Mouse (Mus musculus): Measurements from ENCODE around the gene Gpalpp1. TPM values are rescaled to one million over a fixed set of nuclear protein-coding genes. Genes with fewer than 3 reads are reported as not detected.

Gpalpp1 gene
- total and polyA plus RNA-seq, 3 experiments = 12.9 to 25.2 (median 20.2) TPM

GRCm38 (mm10) chr14:76099543-76099942, 11.0 kb downstream of the Gpalpp1 start:
- TF ChIP-seq USF2 (conservative IDR thresholded peaks at IDR 0.05; ENCODE audit: low read depth, low read length) (no peak), MYC (IDR thresholded peaks at IDR 0.05; ENCODE audit: low read depth, low read length) (no peak), MAFK (IDR thresholded peaks at IDR 0.05; ENCODE audit: insufficient replicate concordance, low read length) (no peak)
- in situ Hi-C loops (cut with MboI; ENCODE audit: low pct_ligation_motif_present, low pct_unique_long_range_greater_than_20kb, low sequenced_read_pairs) = no loop called here
- H3K36me3 ChIP-seq (replicated peaks in 1 of 2; ENCODE audit: control insufficient read depth in 1 of 2, insufficient read depth in 1 of 2, low read length in 1 of 2) = peaks cover 49 to 89% of the 10 kb centered on the region in 2 experiments

GRCm38 (mm10) chr14:76097815-76098214, 12.7 kb downstream of the Gpalpp1 start:
- no peaks in the 10 kb centered on the region for H3K27me3 ChIP-seq (replicated peaks)
- H3K4me1 ChIP-seq (ENCODE audit: control insufficient read depth in 1 of 2, insufficient read depth in 2 of 2) = peaks cover 0 to 4% of the 10 kb centered on the region in 2 experiments; a peak in 1 of 4 replicates
- TF ChIP-seq ETS1 (conservative IDR thresholded peaks at IDR 0.05; ENCODE audit: low read depth, low read length) (no peak), MEF2A (IDR thresholded peaks at IDR 0.05; ENCODE audit: borderline replicate concordance, low read depth, low read length) (no peak), SMC3 (IDR thresholded peaks at IDR 0.05; ENCODE audit: low read depth, low read length) (no peak), BHLHE40 (IDR thresholded peaks at IDR 0.05; ENCODE audit: low read depth, low read length) (no peak), JUN (IDR thresholded peaks at IDR 0.05; ENCODE audit: insufficient read depth, low read depth, low read length) (no peak), ZMIZ1 (IDR thresholded peaks at IDR 0.05; ENCODE audit: low read depth, low read length) (no peak), POLR2AphosphoS2 (IDR thresholded peaks at IDR 0.05; ENCODE audit: low read depth, low read length) (no peak), RAD21 (IDR thresholded peaks at IDR 0.05; ENCODE audit: low read depth, low read length) (no peak), MAZ (IDR thresholded peaks at IDR 0.05; ENCODE audit: low read depth, low read length) (no peak), GABPA (IDR thresholded peaks at IDR 0.05; ENCODE audit: insufficient replicate concordance, low read depth, low read length) (no peak), CTCF (conservative IDR thresholded peaks at IDR 0.05 in 1 of 2, IDR thresholded peaks at IDR 0.05 in 1 of 2; ENCODE audit: low read depth in 2 of 2, low read length in 2 of 2) (no peak), POLR2A (IDR thresholded peaks at IDR 0.05; ENCODE audit: low read depth, low read length) (no peak), SIN3A (IDR thresholded peaks at IDR 0.05; ENCODE audit: low read length) (no peak), ZKSCAN1 (IDR thresholded peaks at IDR 0.05; ENCODE audit: borderline replicate concordance, low read depth, low read length) (no peak), TBP (conservative IDR thresholded peaks at IDR 0.05; ENCODE audit: low read depth, low read length) (no peak), CHD1 (IDR thresholded peaks at IDR 0.05; ENCODE audit: low read depth, low read length) (no peak), MAX (IDR thresholded peaks at IDR 0.05; ENCODE audit: low read length) (no peak), MYC (IDR thresholded peaks at IDR 0.05; ENCODE audit: low read depth, low read length) (no peak)
- dilution Hi-C loops (cut with MboI; ENCODE audit: extremely low pct_ligation_motif_present, extremely low pct_unique_long_range_greater_than_20kb, low sequenced_read_pairs) (no loop called here), in situ Hi-C loops (cut with MboI; ENCODE audit: low pct_ligation_motif_present, low pct_unique_long_range_greater_than_20kb, low sequenced_read_pairs) (no loop called here)
- no peak overlapping the region for H3K9ac ChIP-seq (ENCODE audit: insufficient read depth, low read depth)
- peaks cover 49 to 90% of the 10 kb centered on the region in 2 experiments for H3K36me3 ChIP-seq (replicated peaks in 1 of 2; ENCODE audit: control insufficient read depth in 1 of 2, insufficient read depth in 1 of 2, low read length in 1 of 2)
- DNase-seq (ENCODE audit: extremely low read depth) = no peak
- no peak overlapping the region for H3K27ac ChIP-seq (ENCODE audit: insufficient read depth, low read depth)
- no peaks in the 10 kb centered on the region for H3K79me2 ChIP-seq (replicated peaks; ENCODE audit: control insufficient read depth, extremely low read depth, insufficient read depth, poor library complexity, severe bottlenecking)
- H3K9me3 ChIP-seq (replicated peaks; ENCODE audit: low read length) = no peaks in the 10 kb centered on the region
- no peak overlapping the region for H3K4me2 ChIP-seq (ENCODE audit: insufficient read depth, low read depth, poor library complexity, severe bottlenecking)
- no peak overlapping the region for H3K4me3 ChIP-seq (replicated peaks in 1 of 3; ENCODE audit: low read depth in 2 of 3, low read length in 2 of 3, poor library complexity in 1 of 3)

More at GRCm38 (mm10) chr14:76099543-76099942, 11.0 kb downstream of the Gpalpp1 start:
- Histone ChIP-seq H3K4me3 (replicated peaks in 1 of 3; ENCODE audit: low read depth in 2 of 3, low read length in 2 of 3, poor library complexity in 1 of 3) (no peak overlapping the region), H3K4me1 (ENCODE audit: control insufficient read depth in 1 of 2, insufficient read depth in 2 of 2) (no peaks in the 10 kb centered on the region), H3K9me3 (replicated peaks; ENCODE audit: low read length) (no peaks in the 10 kb centered on the region), H3K27ac (ENCODE audit: insufficient read depth, low read depth) (no peak overlapping the region), H3K9ac (ENCODE audit: insufficient read depth, low read depth) (no peak overlapping the region), H3K4me2 (ENCODE audit: insufficient read depth, low read depth, poor library complexity, severe bottlenecking) (no peak overlapping the region), H3K27me3 (replicated peaks) (no peaks in the 10 kb centered on the region), H3K79me2 (replicated peaks; ENCODE audit: control insufficient read depth, extremely low read depth, insufficient read depth, poor library complexity, severe bottlenecking) (no peaks in the 10 kb centered on the region)
- no peak for DNase-seq (ENCODE audit: extremely low read depth)
- dilution Hi-C loops (cut with MboI; ENCODE audit: extremely low pct_ligation_motif_present, extremely low pct_unique_long_range_greater_than_20kb, low sequenced_read_pairs) = no loop called here
